Mouse (Mus musculus) bone marrow macrophage, adult 2 months (primary cell): ENCODE measurements around the gene Barx1.

ENCODE experiments used
- CTCF ChIP-seq: IDR thresholded peaks from 2 replicates; pipeline ENCODE4 v1.5.1; 2012; ENCODE audit warnings: low read depth, mild to moderate bottlenecking, low read length, moderate library complexity
- POLR2A ChIP-seq: IDR thresholded peaks from 2 replicates; pipeline ENCODE4 v1.6.1; 2012; ENCODE audit warnings: mild to moderate bottlenecking, low read depth, low read length, borderline replicate concordance

DNA sequence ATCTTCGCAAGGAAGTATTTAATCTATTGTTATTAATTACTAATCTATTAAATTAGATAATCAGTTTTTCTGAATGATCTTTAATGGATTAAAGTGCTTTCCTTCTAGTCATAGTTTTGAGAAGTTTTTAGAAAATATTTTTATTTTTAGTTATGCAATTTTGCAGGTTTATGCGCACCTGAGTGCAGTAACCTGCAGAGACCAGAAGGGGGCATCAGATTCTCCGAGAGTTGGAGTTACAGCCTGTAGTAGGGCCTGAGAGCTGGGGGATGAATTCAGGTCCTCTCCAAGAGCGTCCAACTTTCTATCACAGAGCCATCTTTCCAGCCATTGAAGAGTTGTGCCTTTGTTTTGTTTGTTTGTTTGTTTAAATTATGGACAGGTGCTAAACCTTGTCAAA, 16.1 kb upstream of the Barx1 start:
- no peak for TF ChIP-seq POLR2A
- no peak; the same call in 1 of the 2 replicates for TF ChIP-seq CTCF
